Mouse (Mus musculus) left cerebral cortex, adult 11 months (tissue): ENCODE measurements around the gene Map3k1.

ENCODE experiments used
- DNase-seq: peaks from one replicate; pipeline ENCODE4 v3.0.0; 2022; ENCODE audit warnings: low spot score

Gene Map3k1

GRCm38 (mm10) chr13:111791596-111791995, 17.2 kb downstream of the Map3k1 start:
- DNase-seq: no peak

GRCm38 (mm10) chr13:111789420-111790065, 19.2 kb downstream of the Map3k1 start:
- no peak for DNase-seq

GRCm38 (mm10) chr13:111788882-111789281, 19.9 kb downstream of the Map3k1 start:
- DNase-seq: no peak

GRCm38 (mm10) chr13:111787857-111788619, 20.8 kb downstream of the Map3k1 start:
- peak; percentile 40 for DNase-seq

- no peak for DNase-seq
Measured at GRCm38 (mm10) chr13:111786584-111786983, 22.2 kb downstream of the Map3k1 start.

- no peak for DNase-seq
Measured at GRCm38 (mm10) chr13:111783451-111783850, 25.3 kb downstream of the Map3k1 start.

- DNase-seq: no peak
Measured at GRCm38 (mm10) chr13:111779471-111779870, 29.3 kb downstream of the Map3k1 start.

- DNase-seq: no peak
Measured at GRCm38 (mm10) chr13:111778606-111779005, 30.2 kb downstream of the Map3k1 start.

GRCm38 (mm10) chr13:111777865-111778264, 30.9 kb downstream of the Map3k1 start:
- no peak for DNase-seq

GRCm38 (mm10) chr13:111777179-111777578, 31.6 kb downstream of the Map3k1 start:
- no peak for DNase-seq

GRCm38 (mm10) chr13:111772075-111772474, 36.7 kb downstream of the Map3k1 start:
- DNase-seq: no peak

GRCm38 (mm10) chr13:111771232-111771631, 37.6 kb downstream of the Map3k1 start:
- DNase-seq: peak; percentile 50

GRCm38 (mm10) chr13:111770776-111771175, 38.0 kb downstream of the Map3k1 start:
- DNase-seq: no peak

- no peak for DNase-seq
Measured at GRCm38 (mm10) chr13:111762526-111762925, 46.3 kb downstream of the Map3k1 start.

GRCm38 (mm10) chr13:111756986-111757385, 51.8 kb downstream of the Map3k1 start:
- no peak for DNase-seq

GRCm38 (mm10) chr13:111755937-111756336, 52.9 kb downstream of the Map3k1 start:
- DNase-seq: no peak

- DNase-seq: no peak
Measured at GRCm38 (mm10) chr13:111755377-111755776, 53.4 kb downstream of the Map3k1 start.

GRCm38 (mm10) chr13:111753321-111753720, 55.5 kb downstream of the Map3k1 start:
- DNase-seq: no peak

GRCm38 (mm10) chr13:111748301-111749062, 60.3 kb downstream of the Map3k1 start:
- no peak for DNase-seq

GRCm38 (mm10) chr13:111746831-111747230, 62.0 kb downstream of the Map3k1 start:
- DNase-seq: no peak

GRCm38 (mm10) chr13:111745216-111745615, 63.6 kb downstream of the Map3k1 start:
- DNase-seq: no peak

- no peak for DNase-seq
Measured at GRCm38 (mm10) chr13:111744233-111745000, 64.4 kb downstream of the Map3k1 start.
